Mouse (Mus musculus) kidney, postnatal 0 days (tissue): ENCODE results near the gene Gmeb1. TPM values are rescaled to one million over a fixed set of nuclear protein-coding genes. Genes with fewer than 3 reads are reported as not detected.

Experiments
- ATAC-seq: fragments of 200-750 bp; cut with Nextera tagmentation; replicated peaks from 2 replicates; pipeline ENCODE4 v1.8.0; 2017; ENCODE audit warnings: low read depth, moderate number of reproducible peaks, moderate TSS enrichment, moderate library complexity; ENCODE audit not compliant: low FRiP score
- DNase-seq: peaks from one replicate; pipeline ENCODE4 v3.0.0-alpha.2; 2016; ENCODE audit warnings: low spot score
- H3K27ac ChIP-seq: fragments of 300-500 bp; sonication (generic); 2 replicates; pipeline ENCODE4 v1.5.1; 2014; ENCODE audit warnings: mild to moderate bottlenecking
- H3K27me3 ChIP-seq: fragments of 300-500 bp; sonication (generic); 2 replicates; pipeline ENCODE4 v1.6.1; 2014; ENCODE audit warnings: low read length, mixed read lengths; ENCODE audit not compliant: insufficient read depth
- H3K36me3 ChIP-seq: fragments of 300-500 bp; sonication (generic); 2 replicates; pipeline ENCODE4 v1.6.1; 2014; ENCODE audit warnings: low read length, mixed read lengths; ENCODE audit not compliant: insufficient read depth
- H3K4me1 ChIP-seq: fragments of 300-500 bp; sonication (generic); replicated peaks from 2 replicates; pipeline ENCODE4 v1.6.1; 2014; ENCODE audit warnings: antibody characterized with exemption, low read length, mixed read lengths; ENCODE audit not compliant: insufficient read depth
- H3K4me2 ChIP-seq: fragments of 300-500 bp; sonication (generic); 2 replicates; pipeline ENCODE4 v1.6.1; 2014; ENCODE audit warnings: mild to moderate bottlenecking, low read length, moderate library complexity, mixed read lengths
- H3K4me3 ChIP-seq: fragments of 300-500 bp; sonication (generic); replicated peaks from 2 replicates; pipeline ENCODE4 v1.5.1; 2014; ENCODE audit warnings: low read depth, low read length
- H3K9ac ChIP-seq: fragments of 300-500 bp; sonication (generic); 2 replicates; pipeline ENCODE4 v1.6.1; 2014; ENCODE audit warnings: low read depth, low read length
- H3K9me3 ChIP-seq: fragments of 300-500 bp; sonication (generic); replicated peaks from 2 replicates; pipeline ENCODE4 v1.6.1; 2016; ENCODE audit warnings: low read length, inconsistent platforms, mixed read lengths
- CTCF ChIP-seq: IDR thresholded peaks from 2 replicates; pipeline ENCODE4 v1.5.1; 2016; ENCODE audit warnings: antibody characterized with exemption, low read depth, mild to moderate bottlenecking, moderate library complexity
- WGBS: fragments of 180-500 bp; shearing (Covaris S2); extraction: QIAGEN DNeasy Blood & Tissue Kit; methylation state at CpG from one replicate; pipeline ENCODE4 v1.1.7; 2014; 5-methylcytosine and 5-hydroxymethylcytosine counted together
- polyA plus RNA-seq: library from polyadenylated mRNA; unstranded; fragments of >200 nt; fragmentation: Nextera tagmentation; extraction: Ambion mirVana; gene quantifications from 2 replicates; pipeline ENCODE4 v1.2.1, GENCODE M21; 2015

Gmeb1 gene
- polyA plus RNA-seq, 1 experiment from 2014 or later, result 21.9 TPM

- Histone ChIP-seq H3K9me3 (no peaks in the 10 kb centered on the region), H3K4me1 (no peaks in the 10 kb centered on the region), H3K27ac (no peak overlapping the region), H3K27me3 (no peaks in the 10 kb centered on the region), H3K9ac (no peak overlapping the region), H3K4me2 (no peak overlapping the region), H3K4me3 (no peak overlapping the region), H3K36me3 (no peaks in the 10 kb centered on the region)
- DNase-seq, result no peak
- ATAC-seq, result no peak
- TF ChIP-seq CTCF, result no peak
- WGBS, result 73% methylated on average over 3 of the region's 3 CpGs
Observed at GRCm38 (mm10) chr4:132266835-132267349, 5.5 kb upstream of the Gmeb1 start.

- no peak overlapping the region for H3K9ac ChIP-seq
- no peaks in the 10 kb centered on the region for H3K9me3 ChIP-seq
- no peak for TF ChIP-seq CTCF
- no peak overlapping the region for H3K27ac ChIP-seq
- H3K4me3 ChIP-seq, result no peak overlapping the region
- ATAC-seq, result no peak
- 91% methylated on average over 7 of the region's 7 CpGs for WGBS
- no peak overlapping the region for H3K4me2 ChIP-seq
- no peaks in the 10 kb centered on the region for H3K36me3 ChIP-seq
- H3K4me1 ChIP-seq, result peaks cover 5% of the 10 kb centered on the region; the same call in 1 of the 2 replicates
- H3K27me3 ChIP-seq, result no peaks in the 10 kb centered on the region
- DNase-seq, result no peak
Observed at GRCm38 (mm10) chr4:132263313-132263712, 1.9 kb upstream of the Gmeb1 start.

- no peak for TF ChIP-seq CTCF
- Histone ChIP-seq H3K27me3 (no peaks in the 10 kb centered on the region), H3K27ac (no peak overlapping the region), H3K4me2 (no peak overlapping the region), H3K9ac (no peak overlapping the region), H3K9me3 (no peaks in the 10 kb centered on the region), H3K4me1 (peaks cover 5% of the 10 kb centered on the region; the same call in 1 of the 2 replicates), H3K36me3 (no peaks in the 10 kb centered on the region), H3K4me3 (no peak overlapping the region)
- ATAC-seq, result no peak
- WGBS, result 78% methylated on average over 5 of the region's 5 CpGs
- no peak for DNase-seq
Observed at GRCm38 (mm10) chr4:132262358-132262616, 885 bp upstream of the Gmeb1 start.

GRCm38 (mm10) chr4:132260404-132261379 lies 710 bp downstream of the Gmeb1 start:
- Histone ChIP-seq H3K36me3 (no peaks in the 10 kb centered on the region), H3K27ac (peak overlapping the region; percentile 97), H3K4me2 (peak overlapping the region; percentile 90), H3K9ac (peak overlapping the region; percentile 98), H3K27me3 (no peaks in the 10 kb centered on the region), H3K4me1 (peaks cover 5% of the 10 kb centered on the region; the same call in 1 of the 2 replicates), H3K4me3 (peak overlapping the region; percentile 84), H3K9me3 (no peaks in the 10 kb centered on the region)
- DNase-seq (peak; percentile 66), ATAC-seq (peak; percentile 88)
- no peak for TF ChIP-seq CTCF
- WGBS, result 3% methylated on average over 25 of the region's 64 CpGs

GRCm38 (mm10) chr4:132259248-132259647 lies 2.2 kb downstream of the Gmeb1 start:
- H3K4me3 ChIP-seq, result no peak overlapping the region
- H3K27me3 ChIP-seq, result no peaks in the 10 kb centered on the region
- peaks cover 5% of the 10 kb centered on the region; the same call in 1 of the 2 replicates for H3K4me1 ChIP-seq
- H3K36me3 ChIP-seq, result no peaks in the 10 kb centered on the region
- WGBS, result 50% methylated on average over 4 of the region's 4 CpGs
- TF ChIP-seq CTCF, result no peak
- peak overlapping the region; percentile 90; the same call in 1 of the 2 replicates for H3K4me2 ChIP-seq
- no peaks in the 10 kb centered on the region for H3K9me3 ChIP-seq
- H3K27ac ChIP-seq, result peak overlapping the region; percentile 97; the same call in 1 of the 2 replicates
- 0 out of 2 replicates have a peak overlapping the region, but pooled peaks have one; percentile 10 for H3K9ac ChIP-seq
- DNase-seq (no peak), ATAC-seq (no peak)

GRCm38 (mm10) chr4:132256384-132256783 lies 5.0 kb downstream of the Gmeb1 start:
- Histone ChIP-seq H3K27ac (no peak overlapping the region), H3K27me3 (no peaks in the 10 kb centered on the region), H3K9ac (no peak overlapping the region), H3K4me1 (peaks cover 5% of the 10 kb centered on the region; the same call in 1 of the 2 replicates), H3K4me2 (no peak overlapping the region), H3K9me3 (no peaks in the 10 kb centered on the region), H3K36me3 (no peaks in the 10 kb centered on the region), H3K4me3 (no peak overlapping the region)
- no peak for ATAC-seq
- WGBS, result 91% methylated on average over 3 of the region's 3 CpGs
- no peak for DNase-seq
- no peak for TF ChIP-seq CTCF
